Mouse (Mus musculus): ENCODE data around the gene Fam110a.

Fam110a gene

DNA sequence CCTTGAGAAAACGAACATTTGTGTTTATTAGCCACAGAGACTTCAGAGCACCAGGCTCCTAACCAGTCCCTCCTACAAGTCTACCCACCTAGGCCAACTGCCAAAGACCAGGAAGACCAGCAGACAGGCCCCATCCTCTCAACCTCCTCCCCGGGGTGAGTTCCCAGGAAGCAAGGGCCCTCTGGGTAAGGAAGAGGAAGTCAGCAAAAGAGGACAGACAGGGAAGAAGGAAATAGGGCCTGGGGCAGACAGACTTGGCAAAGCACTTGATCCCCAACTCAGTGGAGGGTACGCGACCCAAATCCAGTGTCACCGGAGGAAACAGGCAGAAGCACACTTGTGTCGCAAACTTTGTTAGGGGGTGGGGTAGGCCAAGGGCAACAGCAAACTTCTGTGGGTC, 10.6 kb downstream of the Fam110a start:
- DNase-seq: no peak

DNA sequence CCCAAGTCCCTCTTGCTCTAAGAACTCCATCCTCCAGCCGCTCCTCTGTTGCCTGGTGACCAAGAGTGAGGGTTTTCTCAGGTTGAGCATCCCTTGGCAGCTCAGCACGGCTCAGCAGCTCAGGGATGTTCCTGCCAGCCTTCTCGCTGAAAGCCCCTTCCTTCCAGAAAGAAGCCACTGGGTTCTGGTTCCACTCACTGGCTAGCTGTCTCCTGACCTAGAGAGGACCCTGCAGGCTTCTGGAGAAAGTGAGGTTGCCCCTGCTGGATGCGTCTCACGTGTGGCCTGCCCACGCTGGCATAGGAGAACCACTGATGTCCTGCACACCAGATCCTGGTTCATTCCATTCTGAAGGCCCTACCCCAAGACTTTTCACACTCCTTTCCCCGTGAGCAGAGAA, 11.0 kb downstream of the Fam110a start:
- DNase-seq: no peak

DNA sequence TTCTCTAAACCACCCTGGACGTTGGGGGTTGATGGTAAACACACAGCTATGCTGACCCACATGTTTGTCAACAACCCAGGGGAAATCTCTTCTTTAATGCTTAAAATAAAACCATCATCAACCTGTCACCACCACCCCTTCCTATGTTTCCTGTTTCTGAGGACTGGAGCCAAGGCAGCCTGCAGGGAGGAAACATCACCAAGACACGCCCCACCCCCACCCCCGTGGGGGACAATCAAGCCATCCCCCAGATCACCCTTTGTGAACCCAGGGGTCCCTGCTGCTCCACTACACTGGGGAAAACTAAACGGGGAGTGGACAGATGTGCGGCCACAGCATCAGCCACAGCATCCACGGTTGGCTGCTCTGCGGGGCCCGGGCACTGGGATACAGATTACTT, 11.6 kb downstream of the Fam110a start:
- DNase-seq: no peak

DNA sequence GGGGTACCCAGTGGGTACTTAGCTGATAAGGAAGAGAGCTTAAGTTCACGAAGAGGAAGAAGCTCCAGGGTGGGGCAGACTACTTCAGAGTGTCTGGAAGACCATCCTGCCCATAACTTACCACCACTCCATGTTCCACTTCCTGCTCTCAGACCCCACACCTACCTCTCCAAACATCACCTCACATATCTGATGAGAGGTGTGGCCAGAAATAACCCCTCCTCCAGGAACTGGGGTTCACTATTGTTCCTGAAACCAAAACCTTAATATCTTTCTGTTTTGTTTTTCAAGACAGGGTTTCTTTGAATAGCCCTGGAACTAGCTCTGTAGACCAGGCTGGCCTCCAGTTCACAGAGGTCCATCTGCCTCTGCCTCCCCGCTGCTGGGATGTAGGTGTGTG, 12.2 kb downstream of the Fam110a start:
- no peak for DNase-seq

DNA sequence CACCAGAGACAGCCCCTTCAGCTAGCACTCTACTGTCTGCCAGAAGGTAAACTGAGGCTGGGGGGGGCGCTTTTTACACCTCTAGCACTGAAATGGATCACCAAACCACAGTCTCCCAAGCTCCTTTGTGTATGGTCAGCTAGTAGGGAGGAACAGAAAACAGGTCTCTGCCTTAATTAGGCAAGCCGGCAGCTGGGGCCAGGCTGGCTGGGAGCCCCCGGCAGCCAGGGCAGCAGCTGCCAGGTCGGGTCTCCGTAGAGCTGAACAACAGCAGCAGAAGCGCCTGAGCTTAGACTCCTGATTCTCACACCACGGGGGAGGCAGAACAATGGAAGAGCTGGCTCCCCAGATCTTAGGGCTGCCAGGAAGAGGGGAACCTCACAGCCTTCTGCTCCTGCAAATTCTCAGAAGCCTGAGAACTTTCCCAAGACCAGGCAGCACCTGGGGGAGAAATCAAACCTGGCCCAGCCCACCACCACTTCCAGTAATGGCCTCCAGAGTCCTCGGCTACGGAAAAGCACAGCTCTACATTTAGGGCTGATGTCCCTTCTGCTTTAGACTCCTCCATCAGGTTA, 12.8 kb downstream of the Fam110a start:
- DNase-seq: no peak

DNA sequence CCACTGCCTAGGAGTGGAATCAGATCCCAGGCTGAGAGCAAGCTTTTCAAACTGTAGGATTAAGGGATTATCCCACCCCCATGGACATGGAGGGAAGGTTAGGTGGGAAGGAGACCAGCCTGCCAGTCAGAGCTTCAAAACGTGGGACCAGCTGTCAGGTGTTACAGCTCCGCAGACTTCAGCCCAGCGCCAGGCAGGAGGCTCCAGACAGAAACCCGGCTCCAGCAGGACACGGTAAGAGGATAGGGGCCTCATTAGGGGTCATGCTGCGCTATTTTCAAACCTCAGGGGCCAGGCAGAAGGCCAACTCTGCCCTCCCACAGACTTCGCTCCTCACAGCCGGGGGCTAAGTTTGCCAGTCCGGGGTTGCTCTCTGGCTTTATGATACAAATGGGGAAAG, 16.0 kb downstream of the Fam110a start:
- no peak for DNase-seq

DNA sequence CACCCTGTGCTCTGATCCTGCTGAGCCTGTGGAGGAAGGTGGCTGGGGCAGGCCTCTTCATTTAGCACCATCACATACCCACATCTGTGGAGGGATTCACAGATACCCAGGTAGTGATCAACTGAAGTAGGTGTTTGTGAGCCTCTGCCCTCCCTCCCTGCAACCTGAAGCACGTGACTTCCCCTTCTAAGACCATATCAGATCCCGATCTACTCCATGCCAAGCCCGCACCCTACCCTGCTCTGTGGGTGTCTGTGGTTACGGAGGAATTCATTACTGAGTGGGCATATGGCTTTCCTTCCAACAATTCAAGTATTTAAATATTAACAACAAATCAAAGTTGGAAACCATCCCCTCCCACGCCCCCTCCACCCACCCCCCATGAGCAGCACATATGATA, 16.7 kb downstream of the Fam110a start:
- no peak for DNase-seq

DNA sequence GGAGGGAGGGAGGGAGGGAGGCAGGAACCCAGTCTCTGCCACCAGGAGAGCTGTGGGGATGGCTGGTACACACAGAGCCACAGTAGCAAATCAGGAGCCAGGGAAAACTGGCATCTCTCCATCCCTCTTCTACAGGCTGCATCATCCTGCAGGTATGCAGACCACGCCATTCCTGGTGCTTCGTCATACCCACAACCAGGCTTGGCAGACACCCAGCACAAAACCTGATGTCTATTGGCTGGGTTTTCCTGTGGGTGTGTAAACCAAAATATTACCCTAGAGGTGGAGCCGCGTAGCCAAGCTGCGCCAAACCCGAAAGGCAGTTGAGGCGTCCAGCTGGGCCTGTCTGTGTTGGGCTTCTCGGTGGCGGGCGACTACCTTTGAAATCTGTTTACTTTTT, 17.5 kb downstream of the Fam110a start:
- DNase-seq: no peak

DNA sequence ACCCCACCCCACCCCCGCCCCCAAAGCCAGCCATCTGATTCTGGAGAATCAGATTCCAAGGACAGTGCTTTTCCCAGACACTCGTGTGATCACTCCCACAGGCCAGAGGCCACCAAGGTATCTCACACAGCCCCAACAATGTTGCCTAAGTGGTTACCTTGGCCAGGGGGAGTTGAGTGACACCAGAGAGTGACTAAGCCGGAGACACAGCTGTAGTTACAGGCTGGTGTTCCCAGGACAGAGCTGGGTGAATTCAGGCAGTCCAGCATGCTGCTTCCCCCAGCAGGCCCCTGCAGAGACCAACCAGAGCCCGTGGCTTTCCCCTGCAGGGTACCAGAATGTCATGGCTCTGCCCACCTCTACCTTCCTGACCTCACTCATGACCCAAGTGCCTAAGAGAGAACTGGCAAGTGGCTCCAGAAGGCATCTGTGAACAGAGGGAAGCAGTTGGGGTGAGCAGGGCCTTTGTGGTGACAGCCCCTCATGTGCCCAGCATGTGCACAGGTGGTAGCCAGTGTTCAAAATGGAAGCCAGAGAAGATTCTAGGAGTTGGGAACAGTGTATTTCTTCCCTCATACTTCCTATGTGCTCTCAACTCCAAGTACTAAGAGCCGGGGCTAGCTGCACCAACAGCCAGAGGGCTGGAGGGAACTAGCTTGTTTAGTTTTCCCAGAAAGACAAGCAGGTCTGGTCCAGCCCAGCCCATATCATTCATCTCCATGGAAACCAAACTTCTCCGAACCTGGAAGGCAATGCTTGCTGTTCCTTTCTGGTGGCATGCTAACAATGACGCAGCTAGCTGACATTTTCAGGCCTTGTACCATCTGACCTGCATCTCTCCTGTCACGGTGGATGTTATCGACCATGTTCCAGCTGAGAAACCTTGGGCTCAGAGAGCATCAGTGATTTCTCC, 18.5 kb downstream of the Fam110a start:
- no peak for DNase-seq

DNA sequence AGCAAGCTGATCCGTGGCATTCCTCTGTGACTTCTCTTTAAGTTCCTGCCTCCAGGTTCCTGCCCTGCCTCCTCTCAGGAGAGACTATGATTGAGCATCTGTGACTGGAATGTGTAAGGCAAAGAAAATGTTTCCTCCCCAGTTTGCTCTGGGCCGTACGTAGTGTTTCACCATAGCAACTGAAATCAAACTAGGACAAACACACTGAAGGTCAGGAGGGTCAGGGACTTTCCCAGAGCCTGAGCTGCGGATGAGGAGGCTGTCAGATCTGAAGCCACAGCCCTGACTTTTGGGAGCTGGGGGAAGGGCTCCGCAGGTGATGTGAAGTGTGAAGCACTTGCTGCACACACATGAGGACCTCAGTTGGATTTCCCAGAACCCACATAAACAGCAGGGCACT, 20.7 kb downstream of the Fam110a start:
- peak; percentile 33 for DNase-seq

DNA sequence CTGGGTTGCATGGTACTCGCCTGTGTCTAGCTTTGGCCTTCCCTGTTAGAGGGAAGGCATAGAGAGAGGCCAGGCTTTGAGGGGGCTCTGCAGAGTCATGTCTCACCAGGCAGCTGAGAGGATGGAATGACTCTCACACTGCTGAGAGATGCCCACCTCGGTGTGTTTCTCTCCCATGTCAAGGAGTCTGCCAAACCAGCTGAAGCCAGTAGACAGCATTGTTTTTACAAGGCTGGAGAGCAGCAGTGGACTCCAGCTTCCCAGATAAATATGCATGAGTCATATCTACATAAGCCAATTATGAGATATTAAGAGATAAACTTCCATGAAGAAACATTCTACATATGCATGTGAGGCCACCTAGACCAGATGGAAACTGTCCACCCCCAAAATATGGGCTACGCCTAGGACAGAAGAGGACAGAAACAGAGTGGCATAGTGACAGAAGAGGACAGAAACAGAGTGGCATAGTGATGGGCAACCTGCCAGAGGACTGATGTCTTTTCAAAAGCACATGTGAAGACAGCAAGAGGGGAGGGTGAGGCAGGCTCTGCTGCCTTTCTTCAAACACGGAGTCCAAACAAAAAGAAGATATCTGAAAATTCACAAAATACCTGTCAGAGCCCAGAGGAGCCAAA, 23.4 kb downstream of the Fam110a start:
- DNase-seq: no peak

DNA sequence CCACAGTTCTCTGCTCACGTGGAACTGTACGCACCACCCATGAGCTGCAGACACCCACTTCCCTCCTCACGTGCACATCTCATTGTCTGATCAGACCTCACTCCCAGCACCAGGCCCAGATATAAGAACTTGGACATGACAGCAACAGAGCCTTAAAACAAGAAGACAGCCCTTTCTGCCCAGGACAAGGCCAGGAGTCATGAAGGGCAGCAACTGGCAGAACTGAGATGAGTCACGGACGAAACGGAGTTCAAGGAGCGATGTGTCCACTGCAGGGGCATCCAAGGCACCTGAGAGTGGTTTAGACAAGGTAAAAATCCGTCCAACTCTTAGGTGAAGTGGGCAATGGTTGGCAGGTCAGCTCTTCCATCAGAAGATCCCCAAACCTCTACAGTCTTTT, 26.4 kb downstream of the Fam110a start:
- no peak for DNase-seq

DNA sequence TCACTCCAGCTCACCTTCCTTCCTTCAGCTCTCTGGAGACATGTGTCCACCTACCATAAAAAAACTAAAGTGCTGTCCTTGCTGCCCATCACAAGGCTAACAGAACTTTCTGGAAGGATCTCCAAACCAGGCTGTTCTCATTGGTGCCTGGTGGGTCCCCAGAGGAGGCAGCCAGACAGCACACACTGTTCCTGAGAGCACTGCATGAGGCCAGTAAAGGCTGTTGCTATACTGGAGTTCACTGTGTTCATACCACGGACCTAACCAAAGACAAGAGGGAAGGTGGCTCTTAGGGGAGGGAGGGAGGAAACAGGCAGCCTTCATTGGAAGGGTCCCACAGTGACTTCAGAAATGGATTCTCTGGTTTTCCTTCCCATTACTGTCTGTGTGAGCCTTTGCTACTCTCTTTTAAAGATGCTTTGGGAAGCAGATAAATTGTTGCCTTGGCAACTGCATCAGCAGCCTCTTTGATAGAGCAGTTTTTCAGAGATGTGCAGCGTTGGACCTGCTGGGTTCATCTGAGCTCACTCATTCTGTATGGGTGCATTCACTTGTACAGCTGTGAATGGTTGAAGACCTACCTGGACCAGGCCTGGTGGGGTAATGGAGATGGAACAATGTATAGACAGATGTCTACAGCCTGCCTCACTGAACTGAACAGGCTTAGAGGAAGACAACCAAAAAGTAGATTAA, 30.8 kb downstream of the Fam110a start:
- DNase-seq: no peak

DNA sequence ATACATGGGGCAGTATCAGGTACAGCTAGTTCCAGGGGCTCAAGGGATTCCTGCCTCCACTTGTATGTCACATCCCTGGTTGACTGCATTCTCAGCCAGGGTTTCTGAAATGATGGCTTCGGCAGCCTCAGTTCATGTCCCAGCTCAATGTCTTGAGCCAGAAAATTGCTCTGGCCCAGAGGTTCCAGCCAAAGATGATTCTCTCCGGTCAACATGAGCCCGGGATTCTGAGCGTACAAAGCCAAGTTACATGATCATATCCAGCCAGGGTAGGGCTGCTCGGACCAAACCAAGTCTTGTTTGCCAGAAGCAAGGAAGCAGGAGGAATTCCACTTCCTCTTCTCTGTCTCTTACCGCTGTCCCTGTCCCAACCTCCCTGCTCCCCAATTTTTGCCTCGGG, 31.7 kb downstream of the Fam110a start:
- DNase-seq: no peak

DNA sequence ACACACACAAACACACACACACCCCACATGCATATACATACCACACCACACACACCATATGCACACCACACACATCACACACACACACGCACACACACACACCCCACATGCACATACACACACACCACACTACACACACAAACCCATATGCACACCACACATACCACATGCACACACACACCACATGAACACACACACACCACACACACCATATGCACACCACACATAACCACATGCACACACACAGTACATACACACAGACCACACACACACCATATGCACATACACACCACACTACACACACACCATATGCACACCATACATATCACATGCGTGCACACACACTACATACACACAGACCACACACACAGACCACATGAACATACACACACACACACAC, 32.4 kb downstream of the Fam110a start:
- DNase-seq: no peak

DNA sequence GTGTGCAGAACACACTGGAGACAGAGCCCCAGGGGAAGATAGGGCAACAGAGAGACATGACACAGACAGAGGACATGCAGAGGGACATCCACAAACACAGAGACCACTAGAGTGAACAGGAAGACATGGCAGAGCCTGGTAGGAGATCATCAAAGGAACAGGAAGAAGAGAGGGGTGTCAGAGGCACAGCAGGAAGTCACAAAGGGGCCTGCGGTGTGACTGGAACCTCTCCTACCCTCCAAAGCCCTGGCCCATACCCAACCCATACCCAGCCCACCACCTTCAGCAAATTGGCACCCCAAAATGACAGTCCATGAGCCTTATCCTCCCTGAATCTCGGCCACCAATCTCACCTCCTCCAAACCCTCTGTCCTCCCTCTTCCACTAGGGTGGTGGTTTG, 35.9 kb downstream of the Fam110a start:
- no peak for DNase-seq

DNA sequence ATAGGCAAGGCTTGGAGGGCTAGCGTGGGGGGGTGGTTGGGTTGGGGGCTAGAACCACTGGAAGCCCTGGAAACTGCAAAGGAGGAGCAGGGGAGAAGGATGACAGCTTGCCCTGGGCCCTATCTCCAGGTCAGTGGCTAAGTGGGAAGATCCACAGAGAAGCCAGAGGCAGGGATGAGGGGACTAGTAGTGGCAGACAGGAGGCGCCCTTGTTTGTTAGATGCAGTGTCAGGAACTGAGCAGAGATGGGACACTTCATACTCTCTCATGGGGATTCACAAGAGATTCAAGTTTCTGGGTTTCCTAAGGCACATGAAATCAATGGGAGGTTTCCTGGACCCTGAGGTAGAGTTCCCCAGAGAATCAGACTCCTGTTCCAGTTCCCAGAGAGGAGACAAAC, 38.8 kb downstream of the Fam110a start:
- DNase-seq: no peak

DNA sequence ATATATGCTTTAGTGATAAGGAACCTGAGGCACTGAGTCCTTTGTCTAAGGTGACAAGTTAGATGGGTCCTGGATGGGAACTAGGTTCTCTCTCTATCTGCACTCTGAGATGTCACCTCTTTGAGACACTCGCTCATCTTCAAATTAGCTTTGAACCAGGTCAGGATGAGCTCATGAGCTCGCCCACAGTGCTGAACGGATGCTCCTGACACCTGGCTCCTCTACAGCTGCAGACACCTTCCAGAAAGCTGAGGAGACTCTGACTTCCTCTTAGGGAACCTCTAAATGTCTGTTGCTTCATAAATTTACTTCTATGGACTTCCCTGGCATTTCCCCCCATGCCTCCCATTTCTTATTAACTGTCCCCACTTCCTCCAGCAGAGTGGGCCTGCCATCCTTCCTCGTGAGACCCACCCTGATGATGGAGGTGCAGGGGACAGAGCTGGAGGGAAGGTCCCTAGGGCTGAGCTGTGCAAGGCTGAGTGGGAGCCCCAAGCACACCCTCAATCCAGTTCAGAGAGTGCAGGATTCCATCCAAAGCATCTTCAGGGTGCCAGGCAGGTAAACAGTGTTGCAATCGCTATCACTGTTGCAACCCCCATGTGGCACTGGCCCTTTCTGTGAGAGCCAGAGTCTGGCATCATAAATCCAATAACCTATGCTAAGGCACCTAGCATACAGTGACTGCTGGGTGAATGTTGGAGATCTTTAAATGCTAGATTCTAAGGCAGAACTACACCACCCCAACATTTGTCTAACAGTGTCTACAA, 40.2 kb downstream of the Fam110a start:
- DNase-seq: no peak

DNA sequence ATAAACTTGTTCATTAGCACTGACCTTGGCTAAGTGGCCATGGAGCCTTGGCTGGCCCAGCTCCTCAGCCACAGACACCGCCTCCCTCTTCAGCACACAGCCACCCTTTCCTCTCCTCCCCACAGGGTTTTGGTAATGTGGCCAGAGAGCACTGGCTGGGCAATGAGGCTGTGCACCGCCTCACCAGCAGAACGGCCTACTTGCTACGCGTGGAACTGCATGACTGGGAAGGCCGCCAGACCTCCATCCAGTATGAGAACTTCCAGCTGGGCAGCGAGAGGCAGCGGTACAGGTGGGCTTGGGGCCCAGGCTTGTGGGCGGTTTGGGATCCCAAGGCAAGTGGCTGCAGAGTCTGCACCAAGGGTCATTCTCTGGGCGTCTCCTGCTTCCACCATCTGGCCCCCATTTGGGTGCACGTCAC, 41.2 kb downstream of the Fam110a start:
- DNase-seq: no peak

DNA sequence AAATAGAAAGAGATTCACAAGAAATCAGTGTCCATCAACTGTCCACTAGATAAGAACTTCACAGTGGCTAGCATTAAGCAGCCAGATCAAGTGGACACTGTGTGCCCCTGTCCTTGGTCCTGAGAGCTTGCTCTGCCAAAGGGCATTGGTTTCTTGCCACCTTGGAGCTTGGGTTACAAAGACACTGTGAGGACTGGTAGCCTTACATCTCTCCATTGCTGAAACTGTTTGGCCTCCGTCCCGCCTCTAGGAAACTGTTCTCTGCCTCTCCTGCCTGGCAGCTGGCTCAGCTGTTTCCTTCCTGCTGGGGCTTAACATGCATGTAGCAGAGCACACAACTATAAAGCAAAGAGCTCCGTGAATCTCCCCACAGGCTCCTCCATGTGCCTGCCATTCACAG, 42.1 kb downstream of the Fam110a start:
- DNase-seq: no peak

DNA sequence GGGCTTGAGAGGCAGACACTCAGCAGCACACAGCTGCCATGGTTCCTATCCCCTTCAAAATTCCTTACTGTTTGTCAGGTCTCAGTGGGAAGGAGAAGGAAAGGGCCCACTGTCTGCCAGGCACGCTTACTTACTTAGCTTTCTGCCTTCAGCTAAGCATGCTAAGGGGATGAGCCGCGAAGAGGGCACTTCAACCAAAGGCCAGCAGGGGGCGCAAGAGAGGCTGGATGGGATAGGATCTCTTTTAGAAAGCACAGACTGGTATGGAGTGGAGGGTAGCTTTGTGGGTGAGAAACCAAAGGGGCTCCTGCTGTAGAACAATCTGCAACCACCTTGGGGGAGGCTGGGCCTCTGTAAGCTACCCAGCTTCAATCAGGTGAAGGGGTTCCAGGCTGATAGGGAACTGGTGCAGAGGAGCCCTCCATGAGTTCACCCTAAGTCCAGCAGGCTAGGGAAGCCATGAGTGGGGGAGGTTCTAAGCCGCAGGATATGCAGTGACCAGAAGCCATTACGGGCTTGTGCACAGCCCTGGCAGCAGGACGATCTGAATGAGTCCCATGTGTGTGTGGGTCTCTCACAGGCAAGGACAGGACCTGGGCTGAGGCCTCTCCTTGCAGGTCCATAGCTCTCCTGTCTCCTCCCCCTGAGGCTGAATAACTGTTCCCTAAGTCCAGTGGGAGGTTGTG, 49.5 kb downstream of the Fam110a start:
- peak; percentile 81 for DNase-seq

DNA sequence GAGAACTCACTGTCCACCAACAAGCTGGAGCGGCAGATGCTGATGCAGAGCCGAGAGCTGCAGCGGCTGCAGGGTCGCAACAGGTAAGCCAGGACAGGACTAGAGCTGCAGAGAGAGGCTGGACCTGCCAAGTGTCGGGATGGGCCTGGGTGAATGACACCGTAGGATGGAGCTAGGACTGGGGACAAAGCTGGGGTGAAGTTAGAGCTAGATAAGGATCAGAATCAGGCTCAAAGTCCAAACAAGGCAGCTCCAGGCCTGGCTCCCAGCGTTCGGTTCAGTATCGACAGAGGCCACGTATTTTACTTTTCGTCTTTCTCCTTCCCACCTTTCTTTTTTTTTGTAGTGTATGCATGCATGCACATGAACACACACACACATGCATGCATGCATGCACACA, 52.9 kb downstream of the Fam110a start:
- DNase-seq: no peak
